12 mouse cellular contexts compared by ENCODE assay signal in the genomic region with DNA sequence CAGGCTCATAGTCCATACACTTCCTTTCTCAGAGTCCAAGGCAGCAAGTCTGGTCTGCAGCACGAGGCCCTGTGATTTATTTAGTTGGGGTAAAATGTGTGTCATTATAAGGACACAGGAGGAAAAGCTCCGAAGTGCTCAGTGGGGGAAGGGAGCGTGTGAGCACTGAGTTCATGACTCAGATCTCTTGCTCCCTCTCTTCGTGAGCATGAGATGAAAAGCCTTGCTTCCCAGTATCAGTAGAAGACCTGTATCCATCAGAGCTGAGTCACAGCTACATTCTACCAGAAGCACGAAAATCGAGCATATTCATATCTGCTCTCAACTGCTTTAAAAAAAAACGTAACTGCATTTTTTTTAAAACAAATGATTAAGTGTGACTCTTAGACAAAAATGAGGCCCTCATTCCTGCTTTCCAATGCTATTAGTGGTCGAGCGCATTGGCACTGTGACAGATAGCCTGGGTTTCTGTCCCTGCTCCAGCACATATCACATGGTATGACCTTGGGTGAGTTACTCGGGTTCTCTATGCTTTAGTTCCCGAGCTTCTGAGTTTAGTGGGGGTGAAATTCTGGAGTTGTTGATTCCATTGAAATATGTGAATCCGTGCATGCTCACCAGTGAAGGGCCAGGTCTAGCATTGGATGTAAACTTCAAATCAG.
DNase-seq lines count a peak whose midpoint lies in the region; ATAC-seq and TF ChIP-seq lines count a peak whose summit lies in the region.
"Had no signal": no experiment of that assay in that cellular context is flagged by ENCODE, and none has a peak within 500 bp of the region (broad histone marks: within the 10 kb centered on the region; RNA-seq: fewer than 3 reads in every experiment).

No protein-coding gene starts in this region.

- H3K27ac ChIP-seq in lung, embryonic 16.5 days (ENCODE audit: low read length): peak overlapping the region; percentile 23
- H3K27ac ChIP-seq in embryonic fibroblast, embryonic 13.5 days (ENCODE audit: insufficient read depth, low read length): peak overlapping the region; percentile 89
- H3K27ac ChIP-seq in liver, postnatal 0 days (ENCODE audit: low read depth): no peak overlapping the region
- H3K27ac ChIP-seq in midbrain, embryonic 16.5 days (ENCODE audit: low read length): no peak overlapping the region
- H3K27ac ChIP-seq: forebrain, embryonic 13.5 days; liver, embryonic 15.5 days had no signal

- no peak overlapping the region for H3ac ChIP-seq in myocyte (ENCODE audit: control insufficient read depth, insufficient read length)

- H3K79me2 ChIP-seq in myocyte (ENCODE audit: control insufficient read depth, insufficient read depth): no peaks in the 10 kb centered on the region

- H3K9ac ChIP-seq in lung, embryonic 16.5 days (ENCODE audit: low read length): no peak overlapping the region
- H3K9ac ChIP-seq in liver, postnatal 0 days (replicated peaks): no peak overlapping the region
- no peak overlapping the region for H3K9ac ChIP-seq in midbrain, embryonic 16.5 days (ENCODE audit: low read depth, low read length)
- H3K9ac ChIP-seq: forebrain, embryonic 13.5 days; liver, embryonic 15.5 days had no signal

- ATAC-seq in frontal cortex, adult (ENCODE audit: low TSS enrichment): peak; percentile 64
- peak; percentile 85 for ATAC-seq in lung, embryonic 16.5 days (ENCODE audit: low read depth)
- no peak for ATAC-seq in liver, postnatal 0 days
- ATAC-seq in midbrain, embryonic 16.5 days: no peak
- ATAC-seq: forebrain, embryonic 13.5 days had no signal

- no peaks in the 10 kb centered on the region for H3K36me3 ChIP-seq in lung, embryonic 16.5 days (ENCODE audit: control insufficient read depth, insufficient read depth, low read length)
- no peaks in the 10 kb centered on the region for H3K36me3 ChIP-seq in myocyte (ENCODE audit: control insufficient read depth, insufficient read depth)
- H3K36me3 ChIP-seq in liver, postnatal 0 days (replicated peaks; ENCODE audit: insufficient read depth, low read length): no peaks in the 10 kb centered on the region
- no peaks in the 10 kb centered on the region for H3K36me3 ChIP-seq in midbrain, embryonic 16.5 days (ENCODE audit: control insufficient read depth, insufficient read depth, low read length)
- H3K36me3 ChIP-seq: liver, embryonic 15.5 days had no signal

- TF ChIP-seq EP300 in liver, postnatal 0 days (IDR thresholded peaks at IDR 0.05; ENCODE audit: low read depth): no peak

- DNase-seq in frontal cortex, postnatal 10 days (ENCODE audit: low spot score in 2 of 2): no peak
- no peak for DNase-seq in lung, postnatal 25 days (ENCODE audit: low spot score)
- no peak for DNase-seq in liver, postnatal 0 days
- DNase-seq: gastrocnemius, postnatal 14 days; thymus, postnatal 36 days had no signal

- peaks cover 9% of the 10 kb centered on the region for H3K4me1 ChIP-seq in lung, embryonic 16.5 days (replicated peaks; ENCODE audit: control insufficient read depth, insufficient read depth, low read length)
- H3K4me1 ChIP-seq in embryonic fibroblast, embryonic 13.5 days (ENCODE audit: control insufficient read depth, insufficient read depth, low read length): peaks cover 15% of the 10 kb centered on the region
- peaks cover 5% of the 10 kb centered on the region; the same call in 1 of the 2 replicates for H3K4me1 ChIP-seq in liver, postnatal 0 days (ENCODE audit: insufficient read depth)
- H3K4me1 ChIP-seq in midbrain, embryonic 16.5 days (ENCODE audit: control insufficient read depth, insufficient read depth, low read length): no peaks in the 10 kb centered on the region
- H3K4me1 ChIP-seq: forebrain, embryonic 13.5 days; liver, embryonic 15.5 days had no signal

- H3K27me3 ChIP-seq in lung, embryonic 16.5 days (ENCODE audit: control insufficient read depth, insufficient read depth, low read depth, low read length): no peaks in the 10 kb centered on the region
- H3K27me3 ChIP-seq in myocyte (ENCODE audit: control insufficient read depth, insufficient read depth, insufficient read length): no peaks in the 10 kb centered on the region
- H3K27me3 ChIP-seq in liver, postnatal 0 days (ENCODE audit: insufficient read depth, low read length): no peaks in the 10 kb centered on the region
- H3K27me3 ChIP-seq in midbrain, embryonic 16.5 days (ENCODE audit: control insufficient read depth, insufficient read depth, low read depth, low read length): no peaks in the 10 kb centered on the region
- H3K27me3 ChIP-seq: forebrain, embryonic 13.5 days; liver, embryonic 15.5 days had no signal

- no peak for TF ChIP-seq CTCF in embryonic fibroblast, embryonic 13.5 days (IDR thresholded peaks at IDR 0.05; ENCODE audit: borderline replicate concordance, insufficient read depth, low read length)
- TF ChIP-seq CTCF in liver, postnatal 0 days (IDR thresholded peaks at IDR 0.05; ENCODE audit: low read depth): no peak

- no peak overlapping the region for H3K4me3 ChIP-seq in lung, embryonic 16.5 days (ENCODE audit: low read length)
- no peak overlapping the region for H3K4me3 ChIP-seq in embryonic fibroblast, embryonic 13.5 days (ENCODE audit: insufficient read depth, low read length)
- H3K4me3 ChIP-seq in myocyte: no peak overlapping the region
- H3K4me3 ChIP-seq in liver, postnatal 0 days (ENCODE audit: low read depth, low read length): no peak overlapping the region
- H3K4me3 ChIP-seq in midbrain, embryonic 16.5 days (ENCODE audit: low read depth, low read length): no peak overlapping the region
- H3K4me3 ChIP-seq: forebrain, embryonic 13.5 days; liver, embryonic 15.5 days had no signal

- 37% methylated on average over 12 of the region's 12 CpGs for WGBS in lung, embryonic 16.5 days
- WGBS in liver, postnatal 0 days (ENCODE audit: insufficient replicate concordance): 65% methylated on average over 12 of the region's 12 CpGs
- WGBS in midbrain, embryonic 16.5 days: 84% methylated on average over 12 of the region's 12 CpGs

- H3K4me2 ChIP-seq in lung, embryonic 16.5 days (ENCODE audit: low read depth, low read length): no peak overlapping the region
- H3K4me2 ChIP-seq in myocyte (ENCODE audit: low read depth): peak overlapping the region; percentile 59
- no peak overlapping the region for H3K4me2 ChIP-seq in liver, postnatal 0 days (ENCODE audit: low read depth, low read length)
- H3K4me2 ChIP-seq in midbrain, embryonic 16.5 days (ENCODE audit: low read length): no peak overlapping the region
- H3K4me2 ChIP-seq: forebrain, embryonic 13.5 days; liver, embryonic 15.5 days had no signal

- H3K9me3 ChIP-seq in lung, embryonic 16.5 days (ENCODE audit: control insufficient read depth, low read length): no peaks in the 10 kb centered on the region
- H3K9me3 ChIP-seq in liver, postnatal 0 days (ENCODE audit: low read length): no peaks in the 10 kb centered on the region
- no peaks in the 10 kb centered on the region for H3K9me3 ChIP-seq in midbrain, embryonic 16.5 days (replicated peaks; ENCODE audit: control insufficient read depth, low read length, poor library complexity, severe bottlenecking)
- H3K9me3 ChIP-seq: forebrain, embryonic 13.5 days; liver, embryonic 15.5 days had no signal

- no peak for TF ChIP-seq POLR2A in embryonic fibroblast, embryonic 13.5 days (IDR thresholded peaks at IDR 0.05; ENCODE audit: low read depth, low read length)
- TF ChIP-seq POLR2A in myocyte (IDR thresholded peaks at IDR 0.05; ENCODE audit: insufficient read length, low read depth): no peak

TF ChIP-seq in myocyte, 11 proteins besides CTCF, POLR2A, EP300 and RAD21:
- no peak for TF ChIP-seq SRF (IDR thresholded peaks at IDR 0.05; ENCODE audit: control insufficient read depth, insufficient read length, low read depth)
- no peak for TF ChIP-seq E2F4 (IDR thresholded peaks at IDR 0.05; ENCODE audit: insufficient read depth)
- no peak for TF ChIP-seq USF1 (IDR thresholded peaks at IDR 0.05; ENCODE audit: low read depth)
- no peak for TF ChIP-seq MYOG (IDR thresholded peaks at IDR 0.05; ENCODE audit: control insufficient read depth in 1 of 3, insufficient read depth in 1 of 3, insufficient read length in 2 of 3, low read depth in 2 of 3)
- no peak for TF ChIP-seq REST (IDR thresholded peaks at IDR 0.05; ENCODE audit: insufficient read depth, insufficient read length)
- TF ChIP-seq MYOD1 (IDR thresholded peaks at IDR 0.05; ENCODE audit: control insufficient read depth in 1 of 3, insufficient read length in 2 of 3, low read depth in 2 of 3): no peak
- no peak for TF ChIP-seq TCF3 (IDR thresholded peaks at IDR 0.05; ENCODE audit: insufficient read length, low read depth)
TF ChIP-seq in myocyte: peak in this region for 0.

Comparison
In these comparisons a context has a peak if more than half of its experiments do, and no peak if none do; other contexts are left out.
1. ATAC-seq: peak in frontal cortex, adult (single experiment) and lung, embryonic 16.5 days (single experiment); none in liver, postnatal 0 days (single experiment) and midbrain, embryonic 16.5 days (single experiment).
2. H3K27ac ChIP-seq: peak in lung, embryonic 16.5 days (single experiment) and embryonic fibroblast, embryonic 13.5 days (single experiment); none in liver, postnatal 0 days (single experiment) and midbrain, embryonic 16.5 days (single experiment).